Mouse (Mus musculus): Measurements from ENCODE around the gene Slc48a1.

- TF ChIP-seq CTCF (IDR thresholded peaks at IDR 0.05; ENCODE audit: low read depth) (no peak), EP300 (IDR thresholded peaks at IDR 0.05; ENCODE audit: low read depth) (no peak)
These were observed 12.9 kb downstream of the Slc48a1 start for GRCm38 (mm10) chr15:97791126-97791700.

All from liver, embryonic 14.5 days (tissue).